Mouse (Mus musculus): ENCODE results near the gene Trappc6a.
A peak's percentile ranks its signal among the peaks of the same experiment; 100 is the strongest.

DNA sequence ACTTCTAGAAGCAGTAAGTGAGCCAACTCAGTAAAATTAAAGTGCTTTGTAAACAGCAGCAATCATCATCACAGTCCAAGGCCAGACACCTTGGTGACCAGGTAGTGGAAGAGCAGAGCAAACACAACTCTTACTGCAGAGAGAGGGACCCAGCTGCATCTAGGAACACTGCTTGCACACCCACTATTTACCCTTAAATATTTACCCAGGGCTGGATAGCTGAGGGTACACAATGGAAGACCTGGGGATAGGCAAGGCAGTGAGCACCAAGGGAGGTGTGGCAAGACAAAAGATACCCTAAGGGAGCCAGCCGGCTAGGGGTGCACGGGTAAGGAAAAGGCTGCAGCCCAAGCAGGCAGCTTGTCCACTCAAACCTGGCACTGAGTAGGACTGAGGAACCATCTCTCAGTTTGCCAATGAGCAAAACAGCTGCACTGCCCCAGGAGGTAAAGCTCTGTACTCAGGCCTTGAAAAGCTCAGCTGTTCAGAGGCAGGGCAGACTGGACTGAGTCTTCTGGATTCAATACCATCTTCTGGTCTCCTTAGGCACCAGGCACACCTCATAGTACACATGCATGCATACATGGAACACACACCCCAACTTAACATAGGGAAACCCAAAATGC, 39.3 kb downstream of the Trappc6a start:
- TF ChIP-seq POLR2A (IDR thresholded peaks at IDR 0.05; ENCODE audit: insufficient read length, low read depth) (no peak), MYOD1 (IDR thresholded peaks at IDR 0.05; ENCODE audit: control insufficient read depth in 1 of 3, insufficient read length in 2 of 3, low read depth in 2 of 3) (peak; percentile 27 to 68 (median 57)), E2F4 (IDR thresholded peaks at IDR 0.05; ENCODE audit: insufficient read depth) (no peak), TCF12 (IDR thresholded peaks at IDR 0.05; ENCODE audit: insufficient read depth, poor library complexity, severe bottlenecking) (peak; percentile 4), MAX (IDR thresholded peaks at IDR 0.05; ENCODE audit: low read depth) (no peak), USF1 (IDR thresholded peaks at IDR 0.05; ENCODE audit: low read depth) (no peak), POLR2AphosphoS2 (IDR thresholded peaks at IDR 0.05; ENCODE audit: insufficient read length, low read depth) (no peak), SRF (IDR thresholded peaks at IDR 0.05; ENCODE audit: control insufficient read depth, insufficient read length, low read depth) (no peak), MYOG (IDR thresholded peaks at IDR 0.05; ENCODE audit: control insufficient read depth in 1 of 3, insufficient read depth in 1 of 3, insufficient read length in 2 of 3, low read depth in 2 of 3) (peak in 2 of 3 experiments; percentile 71 to 78), CEBPB (IDR thresholded peaks at IDR 0.05; ENCODE audit: insufficient read depth, poor library complexity, severe bottlenecking) (no peak), REST (IDR thresholded peaks at IDR 0.05; ENCODE audit: insufficient read depth, insufficient read length) (no peak)
